Mouse (Mus musculus) CH12.LX (cell line): ENCODE results near the gene Ube2g1.
A peak's percentile ranks its signal among the peaks of the same experiment; 100 is the strongest.

Source experiments
- CTCF ChIP-seq, 2 experiments: IDR thresholded peaks in 1 of 2; conservative IDR thresholded peaks in 1 of 2; 2 replicates each; pipeline ENCODE4 v1.5.1; 2011 to 2012; ENCODE audit warnings: low read depth in 2 of 2, low read length in 2 of 2, improper control_type of control experiment in 1 of 2, inconsistent platforms in 1 of 2, mild to moderate bottlenecking in 1 of 2, moderate library complexity in 1 of 2
- EP300 ChIP-seq: IDR thresholded peaks from 2 replicates; pipeline ENCODE4 v1.6.1; 2011; ENCODE audit warnings: low read length, improper control_type of control experiment
- MAX ChIP-seq: IDR thresholded peaks from 2 replicates; pipeline ENCODE4 v1.6.1; 2011; ENCODE audit warnings: low read length, improper control_type of control experiment
- MAZ ChIP-seq: IDR thresholded peaks from 2 replicates; pipeline ENCODE4 v1.6.1; 2012; ENCODE audit warnings: low read depth, mild to moderate bottlenecking, inconsistent platforms, low read length, improper control_type of control experiment, moderate library complexity
- MEF2A ChIP-seq: IDR thresholded peaks from 2 replicates; pipeline ENCODE4 v1.6.1; 2014; ENCODE audit warnings: low read depth, mild to moderate bottlenecking, inconsistent platforms, low read length, improper control_type of control experiment, borderline replicate concordance
- MYC ChIP-seq: IDR thresholded peaks from 2 replicates; pipeline ENCODE4 v1.6.1; 2011; ENCODE audit warnings: low read depth, mild to moderate bottlenecking, improper control_type of control experiment, low read length
- NRF1 ChIP-seq: IDR thresholded peaks from 2 replicates; pipeline ENCODE4 v1.6.1; 2014; ENCODE audit warnings: low read depth, mild to moderate bottlenecking, inconsistent platforms, low read length, improper control_type of control experiment, moderate library complexity
- POLR2A ChIP-seq: IDR thresholded peaks from 2 replicates; pipeline ENCODE4 v1.6.1; 2011; ENCODE audit warnings: low read depth, mild to moderate bottlenecking, improper control_type of control experiment, low read length
- POLR2AphosphoS2 ChIP-seq: IDR thresholded peaks from 2 replicates; pipeline ENCODE4 v1.6.1; 2011; ENCODE audit warnings: low read depth, low read length, improper control_type of control experiment
- SIN3A ChIP-seq: IDR thresholded peaks from 2 replicates; pipeline ENCODE4 v1.6.1; 2012; ENCODE audit warnings: low read length, improper control_type of control experiment, inconsistent platforms
- TBP ChIP-seq: conservative IDR thresholded peaks from 2 replicates; pipeline ENCODE4 v1.6.1; 2011; ENCODE audit warnings: low read depth, low read length, improper control_type of control experiment
- TCF12 ChIP-seq: IDR thresholded peaks from 2 replicates; pipeline ENCODE4 v1.6.1; 2014; ENCODE audit warnings: low read depth, mild to moderate bottlenecking, inconsistent platforms, low read length, improper control_type of control experiment

GRCm38 (mm10) chr11:72560661-72561060 is 46.4 kb upstream of the Ube2g1 start:
- TF ChIP-seq MAX: no peak; the same call in 1 of the 2 replicates
- no peak for TF ChIP-seq POLR2A
- TF ChIP-seq CTCF (conservative IDR thresholded peaks at IDR 0.05 in 1 of 2, IDR thresholded peaks at IDR 0.05 in 1 of 2; ENCODE audit: low read depth in 2 of 2, low read length in 2 of 2): peak in 1 of 2 experiments; percentile 5; a peak in 1 of 4 replicates
- TF ChIP-seq MYC: peak; percentile 53; the same call in 1 of the 2 replicates
- TF ChIP-seq SIN3A: no peak
- TF ChIP-seq NRF1: no peak
- no peak for TF ChIP-seq MAZ
- TF ChIP-seq EP300: peak; percentile 68; the same call in 1 of the 2 replicates
- TF ChIP-seq POLR2AphosphoS2: no peak
- TF ChIP-seq TBP: no peak
- TF ChIP-seq MEF2A: no peak
- no peak for TF ChIP-seq TCF12
